Mouse (Mus musculus) lung, postnatal 4 days (tissue): ENCODE measurements around the gene Creg2.
"Not testable (repeated sequence)": the region's sequence is repeated elsewhere in the genome, so short reads cannot be mapped to it uniquely, and the experiment has no call there.

Experiments used
- DNase-seq, 2 experiments: peaks; one replicate each; pipeline ENCODE4 v3.0.0; 2021

Gene Creg2

GRCm38 (mm10) chr1:39592090-39592489 lies 59.2 kb downstream of the Creg2 start:
- no peak for DNase-seq

GRCm38 (mm10) chr1:39591557-39591956 lies 59.7 kb downstream of the Creg2 start:
- not testable (repeated sequence) for DNase-seq

- DNase-seq, result no peak
Observed at GRCm38 (mm10) chr1:39590193-39590592, 61.1 kb downstream of the Creg2 start.

GRCm38 (mm10) chr1:39585416-39585815 lies 65.9 kb downstream of the Creg2 start:
- no peak for DNase-seq

- no peak for DNase-seq
Observed at GRCm38 (mm10) chr1:39583173-39583572, 68.1 kb downstream of the Creg2 start.

GRCm38 (mm10) chr1:39581215-39581614 lies 70.1 kb downstream of the Creg2 start:
- no peak for DNase-seq

GRCm38 (mm10) chr1:39579139-39579538 lies 72.1 kb downstream of the Creg2 start:
- DNase-seq, result peak; percentile 33 to 50

GRCm38 (mm10) chr1:39578446-39578845 lies 72.8 kb downstream of the Creg2 start:
- peak in 1 of 2 experiments; percentile 39 for DNase-seq

GRCm38 (mm10) chr1:39577253-39577705 lies 74.0 kb downstream of the Creg2 start, which contains the start of gene Rnf149:
Rnf149 (minus strand) TSS chr1:39577405.
- DNase-seq, result peak; percentile 98

GRCm38 (mm10) chr1:39576431-39577243 lies 74.6 kb downstream of the Creg2 start:
- DNase-seq, result peak; percentile 75 to 76

- no peak for DNase-seq
Observed at GRCm38 (mm10) chr1:39575778-39576375, 75.4 kb downstream of the Creg2 start.

- DNase-seq, result no peak
Observed at GRCm38 (mm10) chr1:39573890-39574289, 77.4 kb downstream of the Creg2 start.

- no peak for DNase-seq
Observed at GRCm38 (mm10) chr1:39571653-39572052, 79.6 kb downstream of the Creg2 start.
